Mouse (Mus musculus): ENCODE data around the gene Gch1. TPM values are rescaled to one million over a fixed set of nuclear protein-coding genes. Genes with fewer than 3 reads are reported as not detected.
A peak's percentile ranks its signal among the peaks of the same experiment; 100 is the strongest.

Gene Gch1
- total and polyA plus RNA-seq, 3 experiments = 4.4 to 6.6 TPM; not detected in 1

- no peak for TF ChIP-seq ZC3H11A (IDR thresholded peaks at IDR 0.05; ENCODE audit: low read depth, low read length)
- TF ChIP-seq TBP (IDR thresholded peaks at IDR 0.05; ENCODE audit: low read depth, low read length) = peak; percentile 84
- no peak for TF ChIP-seq SMC3 (IDR thresholded peaks at IDR 0.05; ENCODE audit: low read depth, low read length)
- TF ChIP-seq BHLHE40 (IDR thresholded peaks at IDR 0.05; ENCODE audit: borderline replicate concordance, low read depth, low read length) = no peak
Observed at GRCm38 (mm10) chr14:47188848-47189634, at the start of gene Gch1 (continued).

GRCm38 (mm10) chr14:47237286-47237685 is 48.1 kb upstream of the Gch1 start:
- Histone ChIP-seq H3K4me3 (ENCODE audit: control insufficient read depth in 1 of 2, insufficient read depth in 1 of 2, low read depth in 2 of 2, low read length in 2 of 2) (no peak overlapping the region), H3K4me1 (ENCODE audit: control insufficient read depth in 1 of 2, insufficient read depth in 2 of 2, low read length in 2 of 2) (peaks cover 19 to 28% of the 10 kb centered on the region in 2 experiments), H3K9ac (ENCODE audit: control insufficient read depth, low read depth, low read length, poor library complexity, severe bottlenecking) (no peak overlapping the region), H3K27me3 (ENCODE audit: control insufficient read depth in 1 of 2, insufficient read depth in 2 of 2, low read length in 2 of 2) (no peaks in the 10 kb centered on the region), H3K36me3 (ENCODE audit: control insufficient read depth in 1 of 2, insufficient read depth in 2 of 2, low read length in 2 of 2) (peaks cover 8 to 36% of the 10 kb centered on the region in 2 experiments), H3K9me3 (replicated peaks; ENCODE audit: insufficient read depth, low read length) (no peaks in the 10 kb centered on the region), H3K79me2 (ENCODE audit: control insufficient read depth, insufficient read depth, low read length, poor library complexity) (no peaks in the 10 kb centered on the region), H3K27ac (ENCODE audit: control insufficient read depth, low read depth, low read length) (no peak overlapping the region)
- TF ChIP-seq POLR2AphosphoS5 (IDR thresholded peaks at IDR 0.05; ENCODE audit: borderline replicate concordance, low read depth, low read length) (no peak), NELFE (IDR thresholded peaks at IDR 0.05; ENCODE audit: low read depth, low read length) (no peak), MEF2A (IDR thresholded peaks at IDR 0.05; ENCODE audit: extremely low read depth, insufficient replicate concordance, low read depth, low read length, poor library complexity, severe bottlenecking) (no peak), BHLHE40 (IDR thresholded peaks at IDR 0.05; ENCODE audit: borderline replicate concordance, low read depth, low read length) (no peak)
- no peak for DNase-seq (ENCODE audit: low read depth, low spot score)

GRCm38 (mm10) chr14:47236491-47236890 is 47.3 kb upstream of the Gch1 start:
- DNase-seq (ENCODE audit: low read depth, low spot score) = no peak
- no peak overlapping the region for H3K9ac ChIP-seq (ENCODE audit: control insufficient read depth, low read depth, low read length, poor library complexity, severe bottlenecking)
- H3K4me1 ChIP-seq (ENCODE audit: control insufficient read depth in 1 of 2, insufficient read depth in 2 of 2, low read length in 2 of 2) = peaks cover 16 to 27% of the 10 kb centered on the region in 2 experiments
- no peaks in the 10 kb centered on the region for H3K9me3 ChIP-seq (replicated peaks; ENCODE audit: insufficient read depth, low read length)
- peaks cover 2 to 30% of the 10 kb centered on the region in 2 experiments for H3K36me3 ChIP-seq (ENCODE audit: control insufficient read depth in 1 of 2, insufficient read depth in 2 of 2, low read length in 2 of 2)
- TF ChIP-seq ETS1 (IDR thresholded peaks at IDR 0.05; ENCODE audit: low read depth, low read length) (no peak), ZC3H11A (IDR thresholded peaks at IDR 0.05; ENCODE audit: low read depth, low read length) (no peak), UBTF (IDR thresholded peaks at IDR 0.05; ENCODE audit: borderline replicate concordance, insufficient read depth, low read depth, low read length) (no peak), SIN3A (IDR thresholded peaks at IDR 0.05; ENCODE audit: low read length) (no peak), POLR2AphosphoS2 (IDR thresholded peaks at IDR 0.05; ENCODE audit: low read length) (no peak), CHD2 (IDR thresholded peaks at IDR 0.05; ENCODE audit: low read length) (no peak), MYC (IDR thresholded peaks at IDR 0.05; ENCODE audit: low read depth, low read length) (no peak), MAX (IDR thresholded peaks at IDR 0.05; ENCODE audit: low read length) (no peak), GABPA (IDR thresholded peaks at IDR 0.05; ENCODE audit: low read depth, low read length) (no peak), POLR2AphosphoS5 (IDR thresholded peaks at IDR 0.05; ENCODE audit: borderline replicate concordance, low read depth, low read length) (no peak)
- H3K27me3 ChIP-seq (ENCODE audit: control insufficient read depth in 1 of 2, insufficient read depth in 2 of 2, low read length in 2 of 2) = no peaks in the 10 kb centered on the region
- no peaks in the 10 kb centered on the region for H3K79me2 ChIP-seq (ENCODE audit: control insufficient read depth, insufficient read depth, low read length, poor library complexity)
- no peak overlapping the region for H3K27ac ChIP-seq (ENCODE audit: control insufficient read depth, low read depth, low read length)
- H3K4me3 ChIP-seq (ENCODE audit: control insufficient read depth in 1 of 2, insufficient read depth in 1 of 2, low read depth in 2 of 2, low read length in 2 of 2) = no peak overlapping the region

Data from MEL (cell line).